Mouse (Mus musculus): ENCODE measurements around the gene Dip2b.

GRCm38 (mm10) chr15:100213339-100213738 lies 174.9 kb downstream of the Dip2b start:
- TF ChIP-seq CTCF (IDR thresholded peaks at IDR 0.05; ENCODE audit: low read depth): no peak
- TF ChIP-seq EP300 (IDR thresholded peaks at IDR 0.05; ENCODE audit: low read depth): no peak
